Mouse (Mus musculus) adrenal gland (tissue): Measurements from ENCODE around the gene Abhd14b.

ENCODE experiments used
- intact Hi-C: fragments of 180-260 bp; cut with DNase I; formaldehyde crosslinking; loops from one replicate; pipeline ENCODE4 v1.15.1; 2025

Abhd14b gene

DNA sequence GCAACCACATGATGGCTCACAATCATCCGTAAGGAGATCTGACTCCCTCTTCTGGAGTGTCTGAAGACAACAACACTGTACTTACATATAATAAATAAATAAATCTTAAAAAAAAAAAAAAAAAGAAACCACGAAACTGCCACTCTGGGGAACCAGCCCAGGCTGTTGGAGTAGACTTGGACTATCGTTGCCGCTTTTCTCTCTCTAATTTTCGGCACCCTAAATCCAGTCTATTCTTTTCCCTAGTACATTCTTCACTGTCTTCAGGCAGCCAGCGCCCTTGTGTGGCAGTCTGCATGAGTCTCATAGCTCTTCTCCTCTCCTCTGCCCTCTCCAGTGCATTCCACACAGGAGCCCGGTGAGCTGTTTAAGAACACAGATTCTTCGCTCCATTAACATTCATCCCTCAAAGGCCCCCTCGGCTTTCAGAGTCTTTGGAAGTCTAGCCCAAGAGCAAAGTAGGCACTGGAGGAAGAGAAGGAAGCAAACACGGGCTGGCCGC, 18.5 kb upstream of the Abhd14b start:
- intact Hi-C loops, result no loop called here

DNA sequence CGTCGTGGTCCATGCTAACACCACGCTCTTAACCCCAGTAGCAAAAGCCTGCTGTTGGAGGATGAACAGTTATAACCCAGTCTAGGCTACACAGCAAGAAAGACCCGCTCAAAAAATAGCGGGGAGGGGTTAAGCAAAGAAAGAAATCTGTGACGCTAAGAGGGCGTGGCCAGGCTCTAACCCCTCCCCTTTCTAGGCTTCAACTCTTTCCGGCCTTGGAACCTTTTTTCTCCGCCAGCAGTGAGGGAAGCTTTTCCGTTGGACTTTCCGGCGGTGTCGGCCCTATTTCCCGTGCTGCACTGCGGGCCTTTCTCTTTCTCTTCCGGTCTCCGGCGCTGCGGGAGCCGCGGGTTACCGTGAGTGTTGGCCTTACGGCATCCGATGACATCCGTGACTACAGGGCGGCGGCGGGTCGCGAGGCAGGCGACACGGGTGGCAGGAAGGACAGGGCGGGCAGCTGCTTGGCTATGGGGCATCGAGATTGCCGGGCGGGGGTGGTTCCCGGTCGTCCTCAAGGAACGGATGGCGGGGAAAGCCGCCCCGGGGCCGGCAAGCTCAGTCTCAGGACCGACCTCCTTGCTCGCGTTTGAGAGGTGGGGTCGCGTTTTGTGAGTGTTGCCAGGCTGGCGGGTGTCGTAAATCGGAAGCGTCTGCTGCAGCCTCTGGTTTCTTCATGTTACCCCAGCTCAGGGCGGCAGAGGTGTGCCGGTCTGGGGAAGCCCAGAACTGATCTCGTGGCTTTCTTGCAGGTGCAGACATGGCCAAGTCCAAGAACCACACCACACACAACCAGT, 17.8 kb upstream of the Abhd14b start, which contains the start of gene Rpl29:
Rpl29 (plus strand) TSS at position 234 of the 794 bp plus-strand sequence.
- intact Hi-C loops, result loop anchor here (5.0 kb wide), 1 partner anchor 43 kb away; no protein-coding TSS in a partner anchor

DNA sequence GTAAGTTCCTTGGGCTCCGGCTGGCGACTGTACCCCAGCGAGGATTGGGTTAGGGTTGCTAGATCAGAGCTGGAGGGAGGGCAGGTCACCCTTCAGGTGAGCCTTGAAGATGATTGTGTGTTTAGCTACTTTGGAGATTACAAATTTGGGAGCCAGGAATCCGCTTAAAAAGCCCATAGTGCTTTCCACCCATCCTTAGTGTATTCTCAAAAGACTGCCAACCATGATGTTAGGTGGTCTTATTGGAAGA, 17.3 kb upstream of the Abhd14b start:
- intact Hi-C loops, result loop anchor here (5.0 kb wide), 1 partner anchor 42 kb away; no protein-coding TSS in a partner anchor

DNA sequence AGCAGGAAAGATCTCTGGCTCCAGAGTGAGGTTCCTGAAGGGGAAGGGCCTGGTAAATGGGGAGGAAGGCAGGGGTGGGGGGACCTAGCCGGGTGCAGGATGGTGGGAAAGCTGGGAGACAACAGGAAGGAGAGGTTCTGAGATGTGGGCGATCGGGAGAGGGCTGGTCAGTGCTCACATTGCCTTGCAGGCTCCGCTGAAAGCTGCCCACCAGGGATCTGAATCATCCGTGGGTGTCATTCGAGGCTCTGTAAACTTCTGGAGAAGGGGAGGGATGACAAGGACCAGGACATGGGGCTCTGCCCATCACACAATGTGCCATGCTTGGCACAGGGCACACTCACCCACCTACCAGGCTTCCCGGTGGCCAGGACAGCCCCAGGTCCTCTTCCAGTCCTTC, 13.9 kb upstream of the Abhd14b start:
- intact Hi-C loops, result loop anchor here (5.0 kb wide), 1 partner anchor 39 kb away; no protein-coding TSS in a partner anchor

DNA sequence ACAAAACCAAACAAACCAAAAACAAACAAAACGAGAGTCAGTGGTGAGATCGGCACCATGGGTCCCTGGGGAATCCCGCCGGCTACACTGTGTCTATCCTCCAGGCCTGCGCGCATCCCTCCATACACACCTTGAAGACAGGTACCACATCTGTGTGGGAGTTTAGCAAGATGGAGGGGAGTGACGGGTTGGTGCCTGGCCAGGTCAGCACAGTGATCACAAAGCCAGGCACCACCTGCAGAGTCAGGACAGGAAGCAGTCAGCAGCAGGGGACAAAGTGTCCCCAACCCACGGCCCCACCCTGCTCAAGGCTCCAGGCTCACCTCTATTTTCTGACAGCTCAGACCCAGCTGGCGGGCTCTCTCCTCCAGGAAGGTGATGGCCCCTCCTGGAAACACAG, 10.7 kb upstream of the Abhd14b start:
- intact Hi-C loops, result no loop called here

DNA sequence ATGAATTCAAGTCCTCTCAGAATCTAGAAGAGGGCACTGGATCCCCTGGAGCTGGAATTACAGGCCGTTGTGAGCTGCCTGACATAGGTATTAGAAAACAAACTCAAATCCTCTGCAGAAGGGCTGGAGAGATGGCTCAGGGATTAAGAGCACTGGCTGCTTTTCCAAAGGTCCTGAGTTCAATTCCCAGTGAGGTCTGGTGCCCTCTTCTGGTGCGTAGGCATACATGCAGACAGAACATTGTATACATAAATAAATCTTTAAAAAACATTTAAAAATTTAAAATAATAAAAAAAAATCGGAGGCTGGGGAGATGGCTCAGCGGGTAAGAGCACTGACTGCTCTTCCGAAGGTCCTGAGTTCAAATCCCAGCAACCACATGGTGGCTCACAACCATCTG, 4.6 kb upstream of the Abhd14b start:
- intact Hi-C loops, result no loop called here

DNA sequence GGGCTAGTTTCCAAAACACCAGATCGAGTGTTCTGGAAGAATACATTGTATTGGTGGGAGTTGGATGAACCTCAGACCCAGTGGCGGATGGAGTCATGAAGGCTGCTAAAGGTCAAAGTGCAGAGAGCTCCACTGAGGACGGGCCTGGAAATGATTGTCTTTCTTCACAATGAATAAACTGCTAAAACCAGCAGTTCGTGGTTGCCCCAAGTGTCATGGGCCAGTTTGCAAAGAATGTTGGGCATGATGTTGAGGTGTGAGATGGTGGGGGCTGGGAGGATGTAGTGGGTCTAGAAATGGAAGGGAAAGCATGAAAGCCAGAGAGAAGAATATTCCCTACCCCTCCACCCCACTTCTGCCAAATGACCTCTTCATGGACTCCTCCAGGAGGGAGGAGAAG, 2.4 kb upstream of the Abhd14b start:
- intact Hi-C loops, result no loop called here

DNA sequence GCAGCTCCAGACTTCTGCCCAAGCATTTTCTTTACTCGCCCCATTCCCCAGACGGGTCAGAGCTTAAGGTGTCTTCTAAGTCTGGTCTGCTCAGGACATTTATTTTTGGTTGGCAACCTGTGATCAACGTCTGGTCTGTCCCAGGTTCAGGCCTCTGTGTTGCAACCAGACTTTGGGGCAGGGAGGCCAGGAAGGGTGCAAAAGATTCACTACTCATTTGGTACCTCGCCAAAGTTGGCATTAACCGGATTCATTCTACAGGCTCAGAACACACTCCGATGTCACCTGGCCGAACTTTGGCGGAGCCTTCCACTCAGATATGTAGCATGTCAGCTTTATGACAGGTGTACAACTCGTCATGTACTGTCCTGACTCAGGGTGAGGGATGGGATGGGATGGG, 692 bp downstream of the Abhd14b start:
- intact Hi-C loops, result no loop called here

DNA sequence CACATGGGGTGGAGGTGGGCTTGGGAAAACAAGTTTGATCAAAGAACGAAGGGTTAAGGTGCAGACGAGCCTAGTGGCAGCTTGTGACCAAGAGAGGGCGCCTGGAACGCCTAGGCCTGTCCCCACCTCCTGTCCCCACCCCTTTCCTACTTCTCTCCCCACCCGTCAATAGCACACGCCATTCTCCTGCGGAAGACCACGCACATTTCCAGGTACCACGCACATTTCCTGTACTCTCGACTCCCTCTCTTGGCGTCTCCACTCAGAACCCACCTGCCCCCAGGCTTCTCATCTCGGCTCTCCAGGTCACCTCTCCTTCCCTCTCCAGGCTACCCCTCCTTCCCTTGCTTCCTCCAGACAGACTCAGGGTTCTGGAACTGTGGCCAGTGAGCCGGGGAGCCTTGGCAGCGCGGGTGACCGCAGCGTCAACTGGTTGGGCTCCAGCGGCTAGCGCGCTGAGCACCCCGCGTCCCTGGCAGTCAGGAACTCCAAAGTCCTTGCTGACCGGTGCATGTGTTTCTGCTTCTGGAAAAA, 1.3 kb downstream of the Abhd14b start:
- intact Hi-C loops, result no loop called here

DNA sequence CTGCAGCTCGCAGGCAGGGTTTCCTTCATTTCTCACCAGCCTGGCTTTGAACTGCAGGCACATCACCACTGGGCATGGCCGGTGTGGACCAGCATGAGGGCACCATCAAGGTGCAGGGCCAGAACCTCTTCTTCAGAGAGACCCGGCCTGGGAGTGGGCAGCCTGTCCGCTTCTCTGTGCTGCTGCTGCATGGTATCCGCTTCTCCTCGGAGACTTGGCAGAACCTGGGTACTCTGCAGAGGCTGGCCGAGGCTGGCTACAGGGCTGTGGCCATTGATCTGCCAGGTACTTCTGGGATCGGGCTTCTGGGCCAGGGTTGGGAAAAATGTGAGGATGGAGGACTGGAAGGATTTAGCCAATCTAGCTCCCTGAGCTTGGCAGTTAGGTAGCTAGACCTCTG, 2.7 kb downstream of the Abhd14b start:
- intact Hi-C loops, result no loop called here

DNA sequence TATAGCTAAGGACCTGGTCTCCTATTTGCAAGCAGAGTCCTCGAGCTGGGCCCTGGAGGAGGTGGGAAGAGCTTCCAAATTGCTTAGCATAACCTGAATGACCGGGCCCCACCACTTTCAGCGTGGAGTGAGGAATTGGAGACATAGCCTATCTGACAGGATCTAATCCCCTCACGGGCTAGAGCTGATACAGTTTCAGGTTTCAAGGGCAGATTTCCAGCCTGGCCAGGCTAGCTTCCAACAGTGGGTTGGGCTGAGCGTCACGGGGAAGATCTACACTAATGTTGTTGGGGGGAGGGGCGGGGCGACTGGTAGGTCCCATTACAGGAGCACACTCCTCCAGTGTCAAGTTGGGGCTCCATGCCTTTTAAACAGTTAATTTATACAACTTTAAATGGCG, 3.4 kb downstream of the Abhd14b start:
- intact Hi-C loops, result no loop called here

DNA sequence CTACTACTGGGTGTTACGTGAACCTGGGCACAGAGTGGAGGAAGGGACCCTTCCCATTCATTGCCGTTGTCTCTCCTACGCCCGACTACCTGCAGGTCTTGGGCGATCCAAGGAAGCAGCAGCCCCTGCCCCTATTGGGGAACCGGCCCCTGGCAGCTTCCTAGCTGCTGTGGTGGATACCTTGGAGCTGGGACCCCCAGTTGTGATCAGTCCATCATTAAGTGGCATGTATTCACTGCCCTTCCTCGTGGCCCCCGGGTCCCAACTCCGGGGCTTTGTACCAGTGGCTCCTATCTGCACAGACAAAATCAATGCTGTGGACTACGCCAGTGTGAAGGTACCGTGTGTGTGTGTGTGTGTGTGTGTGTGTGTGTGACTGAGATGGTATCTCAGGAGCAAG, 4.0 kb downstream of the Abhd14b start:
- intact Hi-C loops, result no loop called here

DNA sequence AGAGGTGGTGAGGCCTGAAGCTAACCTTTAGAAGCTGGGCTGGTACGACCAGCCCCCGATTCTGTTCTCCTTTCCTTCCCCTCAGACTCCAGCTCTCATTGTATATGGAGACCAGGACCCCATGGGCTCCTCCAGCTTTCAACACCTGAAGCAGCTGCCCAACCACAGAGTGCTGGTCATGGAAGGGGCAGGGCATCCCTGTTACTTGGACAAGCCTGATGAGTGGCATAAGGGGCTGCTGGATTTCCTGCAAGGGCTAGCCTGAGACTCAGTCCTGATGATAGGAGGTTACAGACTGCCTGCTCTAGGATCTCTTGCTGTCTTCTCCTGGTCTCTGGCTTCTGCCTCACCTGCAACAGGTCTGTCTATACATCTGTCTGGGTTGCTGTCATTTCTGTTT, 4.6 kb downstream of the Abhd14b start:
- intact Hi-C loops, result no loop called here

DNA sequence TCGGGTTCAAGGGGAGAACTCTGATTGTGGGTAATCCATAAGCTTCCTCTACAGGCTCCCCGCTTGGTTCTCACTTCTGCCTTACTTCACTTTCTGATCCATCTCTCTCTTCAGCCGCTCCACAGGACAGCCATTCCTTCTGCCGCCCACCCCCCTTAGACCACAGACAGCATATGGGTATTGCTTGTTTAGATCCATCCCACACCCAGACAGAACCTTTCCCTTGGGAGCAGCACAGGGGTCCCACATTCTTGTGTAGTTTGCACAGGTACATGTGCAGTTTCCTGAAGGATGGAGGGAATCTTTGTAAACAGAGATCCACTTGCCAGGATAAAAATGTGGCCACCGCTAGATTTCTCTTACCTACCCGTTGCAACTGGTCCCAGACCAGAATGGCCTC, 5.1 kb downstream of the Abhd14b start:
- intact Hi-C loops, result no loop called here

DNA sequence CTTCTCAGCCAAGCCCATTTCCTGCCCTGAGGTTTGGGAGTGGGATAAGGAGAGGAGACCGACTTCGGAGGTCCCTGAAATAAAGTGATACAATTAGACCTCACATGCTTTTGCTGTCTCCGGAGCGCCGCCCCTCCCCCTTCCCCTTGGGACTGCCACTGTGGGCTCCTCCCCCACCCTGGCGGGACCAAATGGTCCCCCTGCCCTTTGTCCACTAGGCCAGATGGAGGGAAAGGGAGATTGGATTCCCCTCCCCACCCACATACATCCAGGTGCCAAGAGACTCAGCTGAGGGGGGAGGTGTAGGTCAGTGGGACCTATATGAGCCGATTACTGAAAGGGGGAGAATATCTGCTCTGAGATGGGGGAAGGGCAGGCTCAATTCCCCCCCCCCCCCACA, 5.6 kb downstream of the Abhd14b start:
- intact Hi-C loops, result no loop called here

DNA sequence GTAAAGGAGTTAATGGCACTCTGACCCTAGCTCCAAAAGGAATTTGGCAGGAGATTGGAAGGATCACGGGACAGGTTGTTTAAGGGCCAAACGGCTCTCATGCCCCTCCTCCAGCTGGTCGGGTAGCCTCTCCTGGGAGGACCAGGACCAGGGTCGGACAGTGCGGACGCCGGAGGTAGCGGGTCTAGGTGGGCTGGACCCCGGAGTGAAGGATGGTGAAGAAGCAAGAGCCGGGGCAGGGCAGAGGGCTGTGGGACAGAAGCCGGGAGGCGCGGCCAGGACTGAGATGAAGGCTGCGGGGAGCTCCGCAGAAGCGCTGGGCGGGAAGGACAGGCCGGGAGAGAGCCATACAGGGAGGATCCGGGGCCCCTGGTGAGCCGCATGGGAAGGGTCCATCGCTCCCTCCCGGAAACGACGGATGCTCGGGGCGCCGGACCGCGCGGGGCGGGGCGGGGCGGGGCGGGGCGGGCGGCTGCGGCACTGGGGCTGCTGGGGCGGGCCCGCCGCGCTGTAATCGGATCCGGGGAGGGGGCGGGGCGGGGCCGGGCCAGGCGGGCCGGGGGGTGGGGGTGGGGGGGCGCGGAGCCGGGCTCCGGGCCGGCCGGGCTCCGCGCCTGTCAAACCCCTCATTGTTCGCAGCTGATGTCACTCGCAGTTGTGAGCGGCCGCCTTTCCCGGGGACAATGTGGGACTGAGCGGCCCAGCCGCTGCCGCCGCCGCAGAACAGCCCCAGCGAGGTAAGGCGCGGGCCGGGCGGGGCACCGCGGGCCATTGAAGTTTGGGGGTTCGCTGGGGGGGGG, 6.2 kb downstream of the Abhd14b start, which contains the start of gene Pcbp4:
Pcbp4 (plus strand) TSS at position 21 of the 800 bp plus-strand sequence.
- intact Hi-C loops, result no loop called here

DNA sequence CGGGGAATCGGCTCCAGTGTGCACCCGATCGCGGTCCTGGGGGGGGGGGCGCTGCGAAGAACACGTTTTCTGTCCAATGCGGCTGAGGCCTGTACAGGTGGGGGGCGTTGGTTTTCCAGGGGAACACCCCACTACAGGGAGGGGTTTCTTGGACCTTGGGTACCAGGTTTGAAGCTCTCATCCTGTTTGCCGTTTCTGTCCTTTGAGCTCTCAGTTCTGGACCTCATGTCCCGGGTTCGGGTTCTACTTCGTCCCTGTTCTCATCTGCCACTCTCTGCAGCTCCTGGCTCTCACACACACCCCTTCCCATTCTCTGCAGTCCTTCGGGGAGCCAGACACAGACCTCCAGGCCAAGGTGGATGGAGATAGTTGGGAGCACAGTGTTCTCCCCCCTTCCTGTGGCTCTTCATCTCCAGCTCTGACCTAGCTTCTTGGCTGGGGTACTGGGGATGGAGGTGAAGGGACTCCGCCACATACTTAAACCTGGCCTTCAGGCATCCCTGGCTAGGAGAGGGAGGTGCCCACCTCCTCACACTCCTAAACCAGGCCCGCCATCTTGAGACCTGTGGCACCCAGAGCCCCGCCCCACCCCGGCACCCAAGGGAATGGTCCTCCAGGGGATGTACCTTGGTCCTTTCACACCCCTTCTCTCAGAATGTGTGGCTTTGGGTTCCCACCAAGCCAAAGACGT, 7.0 kb downstream of the Abhd14b start:
- intact Hi-C loops, result no loop called here

DNA sequence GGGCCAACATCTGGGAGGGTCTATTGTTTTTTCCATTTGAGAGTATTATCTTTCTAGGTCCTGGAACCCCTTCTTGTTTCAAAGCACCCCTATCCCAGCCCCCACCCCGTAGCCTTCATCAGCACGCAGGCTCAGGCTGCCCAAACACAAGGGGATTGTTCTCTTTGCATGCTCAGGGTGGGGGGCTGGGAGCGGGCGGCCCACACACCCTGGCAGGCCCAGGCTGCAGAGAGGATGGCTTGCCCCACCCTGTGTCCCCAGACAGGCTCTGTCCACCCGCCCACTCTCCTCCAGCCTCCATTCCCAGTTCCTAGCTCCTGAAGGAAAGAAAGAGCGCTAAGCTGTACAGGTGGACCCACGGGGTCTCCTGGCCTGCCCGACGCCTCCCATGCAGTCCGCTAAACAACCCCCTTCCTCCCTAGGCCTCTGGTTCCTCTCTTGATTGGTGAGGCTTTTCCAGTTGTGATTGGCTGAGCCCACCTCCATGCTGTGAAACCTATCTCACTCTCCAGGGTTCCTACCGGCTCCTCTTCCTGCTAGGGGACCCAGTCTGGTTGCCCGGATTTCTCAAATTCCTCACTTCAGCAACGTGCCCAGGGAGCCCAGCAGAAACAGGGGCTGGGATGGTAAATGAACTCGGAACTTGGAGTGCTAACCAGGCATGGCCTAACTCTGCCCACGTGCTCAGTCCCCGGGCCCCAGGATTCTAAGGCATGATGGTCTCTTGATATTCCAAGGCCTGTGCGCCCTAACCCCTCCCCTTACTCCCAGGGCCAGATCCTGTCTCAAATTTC, 7.8 kb downstream of the Abhd14b start:
- intact Hi-C loops, result no loop called here

DNA sequence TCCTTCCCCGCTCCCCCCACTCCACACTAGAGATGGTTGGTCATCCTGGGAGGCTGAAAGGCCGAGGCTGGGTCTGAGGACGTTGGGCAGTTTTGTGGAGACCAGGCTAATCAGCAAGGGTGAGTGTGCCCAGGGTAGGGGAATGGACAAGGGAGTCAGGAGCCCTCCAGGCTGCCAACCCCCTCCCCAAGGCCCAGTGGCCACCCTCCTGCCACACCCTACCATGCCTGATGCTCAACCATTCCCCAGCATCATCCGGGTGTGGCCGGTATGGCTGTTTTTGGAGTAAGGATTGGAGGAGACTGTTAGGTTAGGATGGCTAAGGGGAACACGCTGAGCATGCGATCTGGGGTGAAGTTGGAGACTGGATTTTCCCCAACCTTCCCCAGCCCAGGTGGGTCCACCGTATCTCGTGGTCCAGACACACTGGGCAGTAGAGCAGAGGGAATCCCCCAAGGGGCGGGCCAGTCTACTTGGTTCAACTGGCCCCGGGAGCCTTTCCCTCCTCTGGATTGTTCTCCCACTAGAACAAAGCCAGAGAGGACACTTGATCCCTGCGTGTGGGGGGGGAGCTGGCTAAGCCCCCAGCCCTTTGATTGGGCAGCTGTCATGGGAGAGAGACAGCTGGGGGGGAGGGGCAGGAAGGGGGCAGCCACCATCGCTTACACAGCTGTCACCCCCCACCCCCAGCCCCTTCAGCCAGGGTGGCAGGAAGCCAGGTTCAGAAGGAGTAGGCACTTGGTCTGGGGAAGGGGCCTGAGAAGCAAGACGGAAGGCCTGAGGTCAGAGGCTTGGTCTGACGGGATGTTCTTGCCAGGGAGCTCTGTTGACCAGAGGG, 9.3 kb downstream of the Abhd14b start:
- intact Hi-C loops, result no loop called here

DNA sequence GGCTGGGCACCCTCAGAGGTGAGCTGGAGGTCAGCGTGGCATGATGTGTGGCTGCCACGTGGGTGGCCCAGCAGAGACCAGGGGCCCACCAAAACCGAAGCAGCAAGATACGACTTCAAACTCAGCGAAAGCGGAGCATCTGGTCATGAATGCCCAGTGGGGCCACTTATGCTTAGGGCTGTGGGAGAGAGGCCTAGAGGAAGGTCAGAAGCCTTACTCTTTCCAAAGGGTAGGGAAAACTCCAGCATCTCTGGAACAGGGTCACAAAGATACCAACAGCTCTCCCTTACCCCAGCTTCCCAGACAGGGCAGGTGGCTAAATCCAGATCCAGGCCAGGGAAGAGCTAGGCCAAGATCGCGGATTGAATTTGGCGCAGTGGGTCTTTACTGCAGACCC, 9.9 kb downstream of the Abhd14b start:
- intact Hi-C loops, result no loop called here
